Mouse (Mus musculus): ENCODE data around the gene Kcnj12.

DNA sequence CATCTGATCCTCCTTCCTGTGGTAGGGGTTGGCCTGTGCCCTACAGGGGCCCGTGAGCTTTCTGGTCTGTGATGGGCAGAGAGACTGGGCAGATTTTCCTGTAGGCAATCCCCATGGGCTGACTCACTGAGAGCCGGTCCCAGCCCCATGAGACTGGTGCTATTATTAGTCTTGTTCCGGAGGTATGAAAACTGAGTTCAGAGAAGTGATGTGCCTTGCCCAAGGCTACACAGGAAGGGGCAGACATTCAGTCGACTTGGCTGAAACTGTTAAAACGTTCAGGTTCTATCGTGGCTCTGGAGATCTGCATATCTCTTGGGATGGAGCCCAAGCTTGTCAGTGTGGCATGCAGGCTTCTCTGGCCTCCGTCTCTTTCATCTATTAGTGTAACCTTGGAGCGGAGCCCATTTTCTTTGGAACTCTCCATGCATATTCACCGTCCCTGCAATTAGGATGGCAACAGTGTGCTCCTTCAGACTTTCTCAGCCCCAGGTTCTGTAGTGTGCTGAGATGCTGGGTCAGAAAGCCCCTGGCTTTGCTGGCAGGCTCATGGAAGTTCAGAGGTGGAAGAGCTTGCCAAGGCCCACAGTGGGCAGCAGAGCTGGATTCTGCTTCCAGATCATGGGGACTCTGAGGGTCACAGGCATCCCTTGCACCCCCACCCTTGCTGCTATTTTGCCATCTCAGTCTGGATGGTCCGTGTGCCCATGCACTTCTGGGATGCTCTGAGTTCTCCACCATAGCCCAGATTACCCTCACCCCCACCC is 37.5 kb downstream of the Kcnj12 start:
- no peak for TF ChIP-seq CTCF (IDR thresholded peaks at IDR 0.05; ENCODE audit: control insufficient read depth, insufficient read depth, low read length)
- no peak for TF ChIP-seq POLR2A (IDR thresholded peaks at IDR 0.05; ENCODE audit: borderline replicate concordance, control insufficient read depth, low read depth, low read length)

All from bone marrow, adult 2 months (tissue).